In genomic region chr6:34187986-34188599, GRCm38 (mm10) we compare ENCODE assay signal across 8 mouse cellular contexts. TPM values are rescaled to one million over a fixed set of nuclear protein-coding genes. Genes with fewer than 3 reads are reported as not detected.
DNase-seq lines count a peak whose midpoint lies in the region; ATAC-seq and TF ChIP-seq lines count a peak whose summit lies in the region.
"Had no signal": no experiment of that assay in that cellular context is flagged by ENCODE, and none has a peak within 500 bp of the region (broad histone marks: within the 10 kb centered on the region; RNA-seq: fewer than 3 reads in every experiment).

No protein-coding gene starts in this region.

- 48% methylated on average over 7 of the region's 7 CpGs for WGBS in hindbrain, embryonic 11.5 days
- whole genome bisulfite sequencing in hindbrain, postnatal 0 days, result 33% methylated on average over 7 of the region's 7 CpGs

- H3K9me3 ChIP-seq in hindbrain, embryonic 11.5 days (ENCODE audit: control insufficient read depth, low read length), result no peaks in the 10 kb centered on the region
- no peaks in the 10 kb centered on the region for H3K9me3 ChIP-seq in hindbrain, postnatal 0 days (ENCODE audit: low read length)

- H3K27ac ChIP-seq in hindbrain, embryonic 11.5 days (ENCODE audit: low read depth, low read length), result no peak overlapping the region; the same call in 1 of the 2 replicates
- H3K27ac ChIP-seq in hindbrain, postnatal 0 days, result no peak overlapping the region

- H3K36me3 ChIP-seq in hindbrain, embryonic 11.5 days (ENCODE audit: control insufficient read depth, insufficient read depth, low read length), result no peaks in the 10 kb centered on the region
- no peaks in the 10 kb centered on the region for H3K36me3 ChIP-seq in hindbrain, postnatal 0 days (ENCODE audit: insufficient read depth, low read length)

- DNase-seq in hindbrain, embryonic 11.5 days (ENCODE audit: low spot score), result peak; percentile 6
- no peak for DNase-seq in hindbrain, postnatal 0 days (ENCODE audit: low spot score)
- DNase-seq in ES-CJ7 (ENCODE audit: low read depth, low spot score), result peak; percentile 89
- DNase-seq in gastrocnemius, postnatal 25 days, result peak; percentile 17
- DNase-seq in kidney, postnatal 4 days, result peak; percentile 33 to 44
- no peak for DNase-seq in left cerebral cortex, postnatal 10 days (ENCODE audit: extremely low spot score in 1 of 2, low spot score in 2 of 2)
- DNase-seq: thymus, postnatal 14 days had no signal

- no peak for TF ChIP-seq CTCF in hindbrain, postnatal 0 days (IDR thresholded peaks at IDR 0.05; ENCODE audit: low read depth)

- H3K9ac ChIP-seq in hindbrain, embryonic 11.5 days (ENCODE audit: low read depth, low read length), result no peak overlapping the region
- H3K9ac ChIP-seq in hindbrain, postnatal 0 days (replicated peaks; ENCODE audit: low read length), result no peak overlapping the region

- no peak overlapping the region for H3K4me3 ChIP-seq in hindbrain, embryonic 11.5 days (ENCODE audit: low read depth, low read length)
- H3K4me3 ChIP-seq in hindbrain, postnatal 0 days (ENCODE audit: low read length), result no peak overlapping the region

- intact Hi-C loops in left cerebral cortex, postnatal 10 days (cut with DNase I), result no loop called here

- H3K27me3 ChIP-seq in hindbrain, embryonic 11.5 days (ENCODE audit: control insufficient read depth, insufficient read depth, low read length), result no peaks in the 10 kb centered on the region
- H3K27me3 ChIP-seq in hindbrain, postnatal 0 days (ENCODE audit: insufficient read depth, low read length), result no peaks in the 10 kb centered on the region

- no peak overlapping the region for H3K4me2 ChIP-seq in hindbrain, embryonic 11.5 days (replicated peaks; ENCODE audit: low read depth, low read length)
- no peak overlapping the region for H3K4me2 ChIP-seq in hindbrain, postnatal 0 days (ENCODE audit: low read depth, low read length)

- no peak for ATAC-seq in hindbrain, embryonic 11.5 days (ENCODE audit: low FRiP score)
- no peak for ATAC-seq in hindbrain, postnatal 0 days
- no peak for ATAC-seq in megakaryocyte-erythroid progenitor cell, adult 5-6 weeks (replicated peaks; ENCODE audit: low FRiP score, low TSS enrichment, poor library complexity, severe bottlenecking)

- no peaks in the 10 kb centered on the region for H3K4me1 ChIP-seq in hindbrain, embryonic 11.5 days (replicated peaks; ENCODE audit: control insufficient read depth, insufficient read depth, low read length)
- H3K4me1 ChIP-seq in hindbrain, postnatal 0 days (ENCODE audit: insufficient read depth, low read length), result no peaks in the 10 kb centered on the region

RNA-seq across cellular contexts. Expression of gene Slc35b4, which starts 11.2 kb away (rescaled TPM):
- 46.7 and 48.3 TPM in 2 replicates for polyA plus RNA-seq in hindbrain, embryonic 11.5 days (2014; fragmentation: Nextera tagmentation; extraction: Ambion mirVana)
- total RNA-seq in hindbrain, postnatal 0 days (2014; rRNA removed), result 30.4 TPM in 2 replicates
- polyA plus RNA-seq in hindbrain, postnatal 0 days (2015; fragmentation: Nextera tagmentation; extraction: Ambion mirVana), result 26.0 and 28.7 TPM in 2 replicates
- total RNA-seq in gastrocnemius, postnatal 25 days (2021), result 1 to 10 TPM; 5.9 to 8.7 TPM
- total RNA-seq in megakaryocyte-erythroid progenitor cell, adult 5-6 weeks (2014; fragmentation: Nextera tagmentation), result 11.5 and 15.7 TPM in 2 replicates
- total RNA-seq in megakaryocyte-erythroid progenitor cell, adult 5-6 weeks (2017), result 10.3 and 17.4 TPM in 2 replicates
- 10 to 100 TPM; 42.1 to 42.7 TPM for total RNA-seq in left cerebral cortex, postnatal 10 days (2021)

Comparison
In these comparisons a context has a peak if more than half of its experiments do, and no peak if none do; other contexts are left out.
1. DNase-seq: peak in hindbrain, embryonic 11.5 days (single experiment), ES-CJ7 (single experiment), gastrocnemius, postnatal 25 days (single experiment) and kidney, postnatal 4 days (2 of 2); none in hindbrain, postnatal 0 days (single experiment) and left cerebral cortex, postnatal 10 days (0 of 2).